Mouse (Mus musculus) thymus, adult 2 months (tissue): Measurements from ENCODE around the gene Bzw1.

ENCODE experiments used
- CTCF ChIP-seq: fragments of 200-500 bp; IDR thresholded peaks from 2 replicates; pipeline ENCODE4 v1.5.1; 2012; ENCODE audit warnings: mild to moderate bottlenecking, control low read depth, low read length, moderate library complexity, borderline replicate concordance; ENCODE audit not compliant: control insufficient read depth, poor library complexity, insufficient read depth; ENCODE audit errors: extremely low read depth
- POLR2A ChIP-seq: fragments of 200-500 bp; IDR thresholded peaks from 2 replicates; pipeline ENCODE4 v1.6.1; 2012; ENCODE audit warnings: mild to moderate bottlenecking, low read length, control low read depth, moderate library complexity; ENCODE audit not compliant: control insufficient read depth, poor library complexity, insufficient read depth; ENCODE audit errors: extremely low read depth

DNA sequence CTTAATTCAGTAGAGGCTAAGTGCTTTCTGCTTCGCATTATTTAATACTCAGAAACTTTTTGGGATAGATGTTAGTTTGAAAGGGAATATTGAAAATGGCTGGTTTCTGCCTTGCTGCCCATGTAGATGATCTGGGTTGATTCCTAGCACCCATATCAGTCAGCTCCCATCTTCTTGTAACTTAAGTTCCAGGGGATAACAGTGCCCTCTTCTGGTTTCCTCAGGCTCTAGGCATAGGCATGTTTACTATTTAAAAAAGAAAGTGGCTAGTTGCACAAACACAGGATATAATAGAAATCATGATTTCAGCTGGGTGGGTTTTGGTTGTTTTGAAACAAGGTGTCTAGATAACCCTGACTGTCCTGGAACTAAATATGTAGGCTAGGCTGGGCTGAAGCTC, 3.5 kb downstream of the Bzw1 start:
- TF ChIP-seq CTCF (no peak), POLR2A (no peak)
